Mouse (Mus musculus): ENCODE measurements at regions not wholly inside any gene's neighbourhood (a gene's known extent, or its start where the extent isn't known, plus 50 kb on each side); places are given as distances from the start of the nearest gene placed in this dataset.

DNA sequence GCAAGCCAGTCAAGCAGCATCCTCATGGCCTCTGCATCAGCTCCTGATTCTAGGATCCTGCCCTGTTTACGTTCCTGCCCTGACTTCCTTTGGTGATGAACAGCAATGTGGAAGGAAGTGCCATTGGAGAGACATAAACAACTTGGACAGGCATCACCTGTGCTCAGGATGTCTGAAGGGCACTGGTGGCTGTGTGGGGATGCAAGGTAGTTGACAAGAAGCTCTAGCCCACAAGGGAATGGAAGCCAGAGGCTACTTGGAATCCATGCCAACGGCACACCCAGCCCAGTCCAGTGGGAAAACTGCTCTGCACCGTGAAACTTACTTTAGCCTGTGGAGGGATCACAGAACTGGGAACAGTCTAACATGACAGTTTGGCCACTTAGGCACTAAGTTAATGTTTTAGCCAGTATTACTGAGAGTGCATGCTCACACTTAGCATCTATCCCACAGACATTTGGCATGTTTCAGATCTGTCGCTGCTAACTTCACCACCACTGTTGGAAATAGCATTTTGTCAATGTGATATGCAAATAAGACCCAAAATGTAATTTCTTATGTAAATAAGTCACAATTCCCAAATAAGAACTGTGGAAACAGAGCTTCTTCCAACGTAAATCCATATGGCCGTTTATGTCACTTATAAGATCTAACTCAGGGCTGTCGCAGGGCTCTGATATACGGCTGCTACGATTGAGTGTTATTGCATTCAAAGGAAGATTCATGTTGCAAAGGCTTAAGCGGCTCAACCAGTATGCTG lies 223.5 kb upstream of the Tcerg1l start:
- no peak overlapping the region for H3K27ac ChIP-seq
- H3K36me3 ChIP-seq, result no peaks in the 10 kb centered on the region
- H3K4me3 ChIP-seq, result no peak overlapping the region
- WGBS, result 88% methylated on average over 10 of the region's 10 CpGs
- H3K4me1 ChIP-seq, result no peaks in the 10 kb centered on the region
- no peaks in the 10 kb centered on the region for H3K27me3 ChIP-seq (replicated peaks)
- ATAC-seq (ENCODE audit: low FRiP score, low read depth), result no peak
- no peaks in the 10 kb centered on the region for H3K9me3 ChIP-seq
- H3K4me2 ChIP-seq (replicated peaks), result no peak overlapping the region
- H3K9ac ChIP-seq, result no peak overlapping the region

DNA sequence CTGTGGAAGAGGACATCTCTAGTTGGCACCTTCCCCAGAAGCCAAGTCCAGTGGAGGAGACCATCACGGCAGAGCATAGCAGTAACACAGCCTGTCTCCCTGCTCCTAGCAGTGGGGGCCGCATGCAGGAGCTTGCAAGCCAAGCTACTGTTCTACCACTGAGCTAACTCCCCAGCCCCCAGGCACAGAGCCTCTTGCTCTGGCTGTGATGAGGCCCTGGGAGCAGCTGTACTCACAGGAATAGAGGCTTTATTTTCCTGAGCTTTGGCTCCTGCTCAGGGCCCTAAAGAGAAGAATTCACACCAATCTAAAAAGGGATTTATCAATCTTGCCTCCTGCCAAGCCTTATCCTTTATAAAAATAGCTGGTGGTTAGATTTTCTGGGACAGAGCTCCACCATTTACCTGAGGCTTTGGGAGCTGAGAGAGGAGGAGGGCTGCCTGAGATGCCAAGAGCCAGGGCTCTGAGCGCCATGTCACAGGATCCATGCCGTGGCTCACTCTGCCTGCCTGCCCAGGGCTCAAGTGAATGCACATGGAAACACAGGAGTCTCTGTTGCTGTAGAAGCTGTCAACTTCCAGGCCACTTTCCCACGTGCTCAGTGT lies 222.7 kb upstream of the Tcerg1l start:
- Histone ChIP-seq H3K4me3 (no peak overlapping the region), H3K9ac (no peak overlapping the region), H3K4me1 (no peaks in the 10 kb centered on the region), H3K27ac (no peak overlapping the region), H3K36me3 (no peaks in the 10 kb centered on the region), H3K27me3 (replicated peaks) (no peaks in the 10 kb centered on the region), H3K9me3 (no peaks in the 10 kb centered on the region), H3K4me2 (replicated peaks) (no peak overlapping the region)
- no peak for ATAC-seq (ENCODE audit: low FRiP score, low read depth)
- WGBS, result 80% methylated on average over 5 of the region's 5 CpGs

DNA sequence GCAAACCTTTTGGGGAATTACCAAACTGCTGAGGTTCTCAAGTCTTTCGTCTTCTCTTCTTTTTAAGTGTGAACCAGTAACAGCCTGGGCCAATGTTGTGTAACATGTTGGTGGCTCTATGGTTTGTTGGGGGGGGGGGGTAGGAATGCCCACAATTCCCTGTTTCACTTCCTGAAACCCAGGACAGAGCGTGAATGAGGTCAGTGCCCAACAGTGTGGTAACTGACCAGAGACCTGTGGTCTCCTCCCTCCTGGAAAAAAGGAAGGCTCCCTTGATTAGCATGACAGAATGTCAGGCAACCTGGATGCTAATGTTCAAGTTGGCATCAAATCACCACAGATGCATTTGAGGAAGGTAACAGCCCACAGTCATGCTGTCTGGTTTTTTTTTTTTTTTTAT lies 218.9 kb upstream of the Tcerg1l start:
- 92% methylated on average over 2 of the region's 2 CpGs for WGBS
- no peaks in the 10 kb centered on the region for H3K9me3 ChIP-seq
- no peak overlapping the region for H3K27ac ChIP-seq
- H3K4me2 ChIP-seq (replicated peaks), result no peak overlapping the region
- no peak overlapping the region for H3K9ac ChIP-seq
- H3K4me3 ChIP-seq, result no peak overlapping the region
- no peaks in the 10 kb centered on the region for H3K4me1 ChIP-seq
- H3K27me3 ChIP-seq (replicated peaks), result no peaks in the 10 kb centered on the region
- H3K36me3 ChIP-seq, result no peaks in the 10 kb centered on the region
- ATAC-seq (ENCODE audit: low FRiP score, low read depth), result no peak

DNA sequence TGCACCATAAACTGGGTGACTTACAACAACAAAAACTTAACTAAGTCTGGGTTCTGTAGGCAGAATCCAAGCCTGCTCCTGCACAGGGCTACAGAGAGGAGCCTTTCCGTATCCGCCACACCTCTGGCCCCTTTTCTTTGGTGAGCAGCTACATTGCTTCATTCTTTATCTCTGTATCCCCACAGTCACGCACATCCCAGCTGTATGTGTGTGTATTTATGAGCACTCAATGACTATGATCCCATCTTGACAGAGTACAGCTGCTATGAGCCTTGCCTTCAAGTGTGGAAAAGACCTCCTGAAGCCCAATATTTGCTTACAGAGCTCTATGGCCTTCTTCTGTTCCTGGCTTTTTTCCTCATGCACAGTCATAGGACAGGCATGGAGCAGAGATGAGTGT lies 212.1 kb upstream of the Tcerg1l start:
- ATAC-seq (ENCODE audit: low FRiP score, low read depth), result no peak
- H3K4me1 ChIP-seq, result peaks cover 13% of the 10 kb centered on the region
- 88% methylated on average over 3 of the region's 3 CpGs for whole genome bisulfite sequencing
- H3K27ac ChIP-seq, result no peak overlapping the region
- H3K9me3 ChIP-seq, result no peaks in the 10 kb centered on the region
- no peak overlapping the region for H3K9ac ChIP-seq
- H3K27me3 ChIP-seq (replicated peaks), result no peaks in the 10 kb centered on the region
- no peak overlapping the region for H3K4me2 ChIP-seq (replicated peaks)
- no peak overlapping the region for H3K4me3 ChIP-seq
- H3K36me3 ChIP-seq, result no peaks in the 10 kb centered on the region

DNA sequence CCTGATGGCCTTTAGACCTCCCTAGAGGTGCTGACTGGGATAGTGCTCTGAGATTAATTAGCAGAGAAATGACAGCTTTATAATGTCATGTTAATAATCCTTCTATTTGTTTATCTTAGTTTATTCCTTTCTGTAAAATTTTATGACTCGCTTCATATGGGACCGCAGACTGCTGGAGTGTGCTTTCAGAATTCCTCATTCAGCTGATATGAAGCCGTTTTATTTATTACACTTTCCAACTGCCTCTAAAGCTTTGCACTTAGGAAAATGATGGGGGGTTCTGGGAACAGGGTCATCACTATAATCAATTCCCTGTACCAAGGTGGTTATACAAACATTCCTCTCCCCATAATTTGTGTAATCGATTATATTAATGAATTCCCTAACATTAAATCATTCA lies 211.6 kb upstream of the Tcerg1l start:
- H3K9me3 ChIP-seq, result no peaks in the 10 kb centered on the region
- peaks cover 13% of the 10 kb centered on the region for H3K4me1 ChIP-seq
- no peak overlapping the region for H3K9ac ChIP-seq
- H3K27ac ChIP-seq, result no peak overlapping the region
- H3K36me3 ChIP-seq, result no peaks in the 10 kb centered on the region
- no peak overlapping the region for H3K4me3 ChIP-seq
- no peak overlapping the region for H3K4me2 ChIP-seq (replicated peaks)
- 85% methylated on average over 4 of the region's 4 CpGs for WGBS
- no peak for ATAC-seq (ENCODE audit: low FRiP score, low read depth)
- H3K27me3 ChIP-seq (replicated peaks), result no peaks in the 10 kb centered on the region

DNA sequence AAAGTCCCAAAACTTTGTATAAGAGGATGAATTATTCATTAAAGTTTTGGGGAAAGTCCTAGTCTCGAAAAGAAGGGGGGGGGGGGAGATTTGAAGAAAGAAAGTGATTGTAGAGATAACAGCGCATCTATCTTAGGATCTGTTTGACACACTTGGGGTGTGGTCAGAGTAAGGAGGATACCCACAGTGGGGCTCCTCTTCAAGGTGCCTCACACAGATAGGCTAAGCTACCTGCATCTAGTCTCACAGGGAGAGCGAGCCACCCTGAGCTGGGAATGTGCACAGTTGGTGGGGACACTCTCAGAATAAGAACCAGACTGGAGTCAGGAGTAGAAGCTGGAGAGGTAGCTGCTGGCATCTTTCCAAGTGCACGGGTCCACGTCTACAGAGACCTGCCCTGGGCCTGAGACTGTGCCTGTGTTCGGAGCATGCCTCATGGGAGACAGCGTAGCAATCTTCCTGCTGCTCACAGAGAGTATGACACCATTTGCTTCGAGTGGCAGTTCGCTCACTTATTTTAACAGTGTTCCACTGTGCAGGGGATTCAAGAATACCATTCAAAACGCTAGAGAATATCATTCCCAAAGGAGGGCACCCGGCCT lies 208.9 kb upstream of the Tcerg1l start:
- Histone ChIP-seq H3K4me1 (peaks cover 13% of the 10 kb centered on the region), H3K27me3 (replicated peaks) (no peaks in the 10 kb centered on the region), H3K4me3 (no peak overlapping the region), H3K9me3 (no peaks in the 10 kb centered on the region), H3K4me2 (replicated peaks) (no peak overlapping the region), H3K9ac (no peak overlapping the region), H3K27ac (no peak overlapping the region), H3K36me3 (no peaks in the 10 kb centered on the region)
- peak; percentile 21; the same call in 1 of the 2 replicates for ATAC-seq (ENCODE audit: low FRiP score, low read depth)
- WGBS, result 57% methylated on average over 11 of the region's 11 CpGs

GRCm38 (mm10) chr7:138605923-138606322 lies 208.4 kb upstream of the Tcerg1l start:
- Histone ChIP-seq H3K27ac (no peak overlapping the region), H3K9me3 (no peaks in the 10 kb centered on the region), H3K36me3 (no peaks in the 10 kb centered on the region), H3K4me1 (peaks cover 13% of the 10 kb centered on the region), H3K4me3 (no peak overlapping the region), H3K27me3 (replicated peaks) (no peaks in the 10 kb centered on the region), H3K9ac (no peak overlapping the region), H3K4me2 (replicated peaks) (no peak overlapping the region)
- ATAC-seq (ENCODE audit: low FRiP score, low read depth), result no peak; the same call in 1 of the 2 replicates

- Histone ChIP-seq H3K4me1 (peaks cover 8% of the 10 kb centered on the region; the same call in 1 of the 2 replicates), H3K9me3 (no peaks in the 10 kb centered on the region), H3K4me2 (replicated peaks) (no peak overlapping the region), H3K4me3 (no peak overlapping the region), H3K27ac (no peak overlapping the region), H3K9ac (no peak overlapping the region), H3K27me3 (replicated peaks) (no peaks in the 10 kb centered on the region), H3K36me3 (no peaks in the 10 kb centered on the region)
- ATAC-seq (ENCODE audit: low FRiP score, low read depth), result no peak
- 52% methylated on average over 4 of the region's 4 CpGs for WGBS
These were observed 204.2 kb upstream of the Tcerg1l start for GRCm38 (mm10) chr7:138601749-138602148.

- no peaks in the 10 kb centered on the region for H3K36me3 ChIP-seq
- H3K9me3 ChIP-seq, result no peaks in the 10 kb centered on the region
- no peak overlapping the region for H3K4me2 ChIP-seq (replicated peaks)
- no peak overlapping the region for H3K4me3 ChIP-seq
- 93% methylated on average over 2 of the region's 2 CpGs for WGBS
- no peak overlapping the region for H3K27ac ChIP-seq
- no peak overlapping the region for H3K9ac ChIP-seq
- no peaks in the 10 kb centered on the region for H3K27me3 ChIP-seq (replicated peaks)
- peaks cover 5% of the 10 kb centered on the region; the same call in 1 of the 2 replicates for H3K4me1 ChIP-seq
- ATAC-seq (ENCODE audit: low FRiP score, low read depth), result no peak
These were observed 195.8 kb upstream of the Tcerg1l start for GRCm38 (mm10) chr7:138593344-138593743.

- Histone ChIP-seq H3K27ac (no peak overlapping the region), H3K9ac (no peak overlapping the region), H3K4me2 (replicated peaks) (no peak overlapping the region), H3K27me3 (replicated peaks) (no peaks in the 10 kb centered on the region), H3K9me3 (no peaks in the 10 kb centered on the region), H3K4me1 (no peaks in the 10 kb centered on the region), H3K36me3 (no peaks in the 10 kb centered on the region), H3K4me3 (no peak overlapping the region)
- 81% methylated on average over 3 of the region's 3 CpGs for WGBS
- no peak for ATAC-seq (ENCODE audit: low FRiP score, low read depth)
These were observed 169.8 kb upstream of the Tcerg1l start for GRCm38 (mm10) chr7:138567352-138567751.

- H3K27me3 ChIP-seq (replicated peaks), result no peaks in the 10 kb centered on the region
- ATAC-seq (ENCODE audit: low FRiP score, low read depth), result no peak
- no peak overlapping the region for H3K27ac ChIP-seq
- H3K9me3 ChIP-seq, result no peaks in the 10 kb centered on the region
- H3K36me3 ChIP-seq, result no peaks in the 10 kb centered on the region
- H3K4me3 ChIP-seq, result no peak overlapping the region
- H3K9ac ChIP-seq, result no peak overlapping the region
- 83% methylated on average over 10 of the region's 10 CpGs for WGBS
- H3K4me2 ChIP-seq (replicated peaks), result no peak overlapping the region
- no peaks in the 10 kb centered on the region for H3K4me1 ChIP-seq
These were observed 154.1 kb upstream of the Tcerg1l start for GRCm38 (mm10) chr7:138551629-138552028.

DNA sequence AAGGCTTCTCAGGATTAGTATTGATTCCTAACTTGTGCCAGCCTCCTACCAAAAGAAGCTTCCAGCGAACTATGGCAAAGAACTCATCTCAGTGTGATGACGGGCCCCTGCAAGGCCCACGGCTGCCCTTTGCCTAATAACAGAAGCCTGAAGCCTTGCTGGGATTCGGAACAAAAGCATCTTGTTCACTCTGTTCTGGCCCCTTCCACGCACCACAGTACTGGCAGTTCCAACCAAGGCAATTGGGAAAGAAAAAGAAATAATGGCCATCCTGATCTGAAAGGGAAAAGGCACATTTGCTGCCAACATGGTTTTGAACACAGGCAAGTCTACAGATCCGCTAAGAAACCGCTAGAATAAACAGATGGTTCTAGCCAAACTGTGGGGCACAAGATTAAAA lies 150.4 kb upstream of the Tcerg1l start:
- WGBS, result 72% methylated on average over 7 of the region's 7 CpGs
- Histone ChIP-seq H3K36me3 (no peaks in the 10 kb centered on the region), H3K4me2 (replicated peaks) (no peak overlapping the region), H3K27me3 (replicated peaks) (no peaks in the 10 kb centered on the region), H3K9ac (no peak overlapping the region), H3K9me3 (no peaks in the 10 kb centered on the region), H3K4me1 (no peaks in the 10 kb centered on the region), H3K4me3 (no peak overlapping the region), H3K27ac (no peak overlapping the region)
- no peak for ATAC-seq (ENCODE audit: low FRiP score, low read depth)

Measured in neural tube, embryonic 12.5 days (tissue).